Mouse (Mus musculus) heart, adult 8-10 months (tissue): ENCODE data around the gene Pex10. TPM values are rescaled to one million over a fixed set of nuclear protein-coding genes. Genes with fewer than 3 reads are reported as not detected.
"Not testable (repeated sequence)": the region's sequence is repeated elsewhere in the genome, so short reads cannot be mapped to it uniquely, and the experiment has no call there.

ENCODE experiments used
- DNase-seq: peaks from one replicate; pipeline ENCODE4 v3.0.0; 2022; ENCODE audit warnings: low spot score
- total RNA-seq, 4 experiments: library from RNA; stranded (reverse); gene quantifications; 2 replicates each; pipeline ENCODE4 v1.2.4; 2022

Pex10 gene
- total RNA-seq, 4 experiments from 2014 or later = 18.5 to 26.0 (median 22.6) TPM

- no peak for DNase-seq
These were observed 2.3 kb upstream of the Pex10 start for GRCm38 (mm10) chr4:155064474-155064873.

- DNase-seq = peak; percentile 89
These were observed 614 bp upstream of the Pex10 start for GRCm38 (mm10) chr4:155065970-155066833.

- no peak for DNase-seq
These were observed 1.6 kb downstream of the Pex10 start for GRCm38 (mm10) chr4:155068357-155068972.

GRCm38 (mm10) chr4:155069191-155069590, 2.4 kb downstream of the Pex10 start:
- DNase-seq = no peak

GRCm38 (mm10) chr4:155070199-155070598, 3.4 kb downstream of the Pex10 start:
- DNase-seq = no peak

GRCm38 (mm10) chr4:155070921-155071320, 4.1 kb downstream of the Pex10 start:
- DNase-seq = peak; percentile 32

- no peak for DNase-seq
These were observed 7.6 kb downstream of the Pex10 start for GRCm38 (mm10) chr4:155074418-155074817.

GRCm38 (mm10) chr4:155075137-155075536, 8.3 kb downstream of the Pex10 start:
- DNase-seq = no peak

- DNase-seq = no peak
These were observed 9.0 kb downstream of the Pex10 start for GRCm38 (mm10) chr4:155075813-155076212.

GRCm38 (mm10) chr4:155076677-155077076, 9.9 kb downstream of the Pex10 start:
- DNase-seq = no peak

- DNase-seq = not testable (repeated sequence)
These were observed 12.0 kb downstream of the Pex10 start for GRCm38 (mm10) chr4:155078808-155079207.

- DNase-seq = no peak
These were observed 12.8 kb downstream of the Pex10 start for GRCm38 (mm10) chr4:155079666-155080065.

GRCm38 (mm10) chr4:155083553-155083952, 16.7 kb downstream of the Pex10 start:
- no peak for DNase-seq

GRCm38 (mm10) chr4:155084351-155084750, 17.5 kb downstream of the Pex10 start:
- no peak for DNase-seq

- no peak for DNase-seq
These were observed 18.6 kb downstream of the Pex10 start for GRCm38 (mm10) chr4:155085206-155086107.

GRCm38 (mm10) chr4:155086108-155087024, 19.6 kb downstream of the Pex10 start, which contains the start of the genes Rer1 and Morn1:
Gene Rer1 (minus strand): TSS chr4:155086382.
Gene Morn1 (plus strand): TSS chr4:155086577.
- DNase-seq = peak; percentile 100

- DNase-seq = no peak
These were observed 22.4 kb downstream of the Pex10 start for GRCm38 (mm10) chr4:155089241-155089640.

- no peak for DNase-seq
These were observed 23.3 kb downstream of the Pex10 start for GRCm38 (mm10) chr4:155090147-155090546.

- no peak for DNase-seq
These were observed 24.1 kb downstream of the Pex10 start for GRCm38 (mm10) chr4:155090688-155091449.
